Mouse (Mus musculus) ES-E14 (cell line): ENCODE data around the gene Mmp20. TPM values are rescaled to one million over a fixed set of nuclear protein-coding genes. Genes with fewer than 3 reads are reported as not detected.
A peak's percentile ranks its signal among the peaks of the same experiment; 100 is the strongest.

Source experiments
- DNase-seq: peaks from one replicate; pipeline ENCODE4 v3.0.0-alpha.2; 2013; ENCODE audit warnings: low read depth, low spot score
- H3K27ac ChIP-seq: 2 replicates; pipeline ENCODE4 v1.5.1; 2012; ENCODE audit warnings: low read depth, mild to moderate bottlenecking, low read length, moderate library complexity, mixed read lengths; ENCODE audit not compliant: poor library complexity, insufficient read depth, severe bottlenecking
- H3K36me3 ChIP-seq: 2 replicates; pipeline ENCODE4 v1.6.1; 2012; ENCODE audit warnings: mild to moderate bottlenecking, low read length, moderate library complexity, mixed read lengths; ENCODE audit not compliant: control insufficient read depth, poor library complexity, insufficient read depth, severe bottlenecking
- H3K4me1 ChIP-seq, 2 experiments: fragments of 150-350 bp in 1 of 2; sonication (generic) in 1 of 2; 2 replicates each; pipeline ENCODE4 v1.6.1; 2012; ENCODE audit warnings: low read length in 2 of 2, mild to moderate bottlenecking in 1 of 2, mixed read lengths in 1 of 2; ENCODE audit not compliant: control insufficient read depth in 2 of 2, insufficient read depth in 2 of 2, poor library complexity in 1 of 2
- H3K4me3 ChIP-seq, 2 experiments: fragments of 150-350 bp in 1 of 2; sonication (generic) in 1 of 2; 2 replicates each; pipeline ENCODE4 v1.5.1; 2012; ENCODE audit warnings: low read length in 2 of 2, low read depth in 1 of 2, mild to moderate bottlenecking in 1 of 2, mixed read lengths in 1 of 2; ENCODE audit not compliant: insufficient read depth in 1 of 2, poor library complexity in 1 of 2, severe bottlenecking in 1 of 2
- H3K9ac ChIP-seq: 2 replicates; pipeline ENCODE4 v1.6.1; 2012; ENCODE audit warnings: low read depth, mild to moderate bottlenecking, low read length, mixed read lengths; ENCODE audit not compliant: poor library complexity, insufficient read depth, severe bottlenecking
- H3K9me3 ChIP-seq: fragments of 150-350 bp; sonication (generic); 2 replicates; pipeline ENCODE4 v1.6.1; 2012; ENCODE audit warnings: low read depth, mild to moderate bottlenecking, low read length; ENCODE audit not compliant: control insufficient read depth, insufficient read depth
- CHD2 ChIP-seq: IDR thresholded peaks from 2 replicates; pipeline ENCODE4 v1.6.1; 2014; ENCODE audit warnings: mild to moderate bottlenecking, low read depth, low read length, inconsistent platforms
- HCFC1 ChIP-seq: IDR thresholded peaks from 2 replicates; pipeline ENCODE4 v1.6.1; 2012; ENCODE audit warnings: low read length, inconsistent platforms, borderline replicate concordance; ENCODE audit not compliant: insufficient read depth
- MAFK ChIP-seq: IDR thresholded peaks from 2 replicates; pipeline ENCODE4 v1.6.1; 2014; ENCODE audit warnings: mild to moderate bottlenecking, low read depth, low read length, inconsistent platforms; ENCODE audit not compliant: insufficient read depth
- ZC3H11A ChIP-seq: IDR thresholded peaks from 2 replicates; pipeline ENCODE4 v1.6.1; 2012; ENCODE audit warnings: low read depth, mild to moderate bottlenecking, inconsistent platforms, low read length, borderline replicate concordance
- ZNF384 ChIP-seq: IDR thresholded peaks from 2 replicates; pipeline ENCODE4 v1.6.1; 2012; ENCODE audit warnings: low read depth, low read length, inconsistent platforms
- in situ Hi-C, 2 experiments: fragments of 600-800 bp; cut with MboI; formaldehyde crosslinking; loops; one replicate each; pipeline ENCODE4 v1.15.1; 2025; ENCODE audit warnings: low sequenced_read_pairs in 2 of 2, inconsistent platforms in 1 of 2; ENCODE audit not compliant: unreplicated experiment in 2 of 2
- total RNA-seq: library from RNA; depleted of rRNA; stranded (reverse); fragments of 300-350 nt; gene quantifications from 2 replicates; pipeline ENCODE4 v1.2.3, GENCODE M21; 2012

Mmp20 gene
- total RNA-seq, 1 experiment: 0.18 TPM

DNA sequence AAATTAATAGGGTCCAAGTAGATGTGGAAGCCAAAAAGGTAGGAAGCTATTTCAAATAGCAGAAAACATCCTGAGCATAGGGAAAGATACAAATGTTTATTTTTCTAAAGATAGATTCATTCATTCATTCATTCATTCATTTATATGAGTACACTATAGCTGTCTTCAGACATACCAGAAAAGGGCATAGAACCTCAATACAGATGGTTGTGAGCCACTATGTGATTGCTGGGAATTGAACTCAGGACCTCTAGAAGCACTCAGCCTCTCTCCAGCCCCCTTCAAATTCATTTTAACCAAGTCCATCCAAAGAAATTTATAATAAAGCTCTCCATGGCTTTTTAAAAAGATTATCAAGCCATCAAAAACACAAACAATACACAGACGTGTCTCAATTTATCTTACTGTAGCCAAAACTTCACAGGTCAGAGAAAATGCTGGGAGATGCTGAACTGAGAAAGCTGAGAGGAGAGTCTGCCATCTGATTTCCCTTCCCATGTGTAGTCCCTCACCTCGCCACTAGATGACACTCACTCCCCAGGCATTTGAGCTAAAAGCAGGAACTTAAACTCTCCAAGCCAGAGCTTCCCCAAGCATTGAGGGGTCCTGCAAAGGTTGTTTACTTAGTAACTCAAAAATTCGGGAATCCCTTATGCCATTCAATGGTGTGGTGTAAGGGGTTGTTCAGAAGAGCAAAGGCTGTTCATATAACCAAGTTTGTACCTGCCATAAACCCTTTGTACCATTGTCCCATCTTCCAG, 24.9 kb upstream of the Mmp20 start:
- peak; percentile 99 for TF ChIP-seq ZC3H11A
- TF ChIP-seq CHD2: no peak
- Histone ChIP-seq H3K4me1 (no peaks in the 10 kb centered on the region), H3K9ac (no peak overlapping the region), H3K9me3 (no peaks in the 10 kb centered on the region), H3K36me3 (no peaks in the 10 kb centered on the region), H3K27ac (no peak overlapping the region), H3K4me3 (no peak overlapping the region)
- DNase-seq: peak; percentile 67
- in situ Hi-C loops: loop anchor here in 1 of 2 experiments (10.0 kb wide), 1 partner anchor 252 kb away; no protein-coding TSS in a partner anchor

GRCm38 (mm10) chr9:7604005-7604404, 24.0 kb upstream of the Mmp20 start:
- DNase-seq: no peak

GRCm38 (mm10) chr9:7605638-7606037, 22.4 kb upstream of the Mmp20 start:
- no peak for DNase-seq
- TF ChIP-seq ZNF384 (no peak), ZC3H11A (no peak), MAFK (no peak), CHD2 (no peak), HCFC1 (no peak)
- H3K9me3 ChIP-seq: 0 out of 2 replicates have a peak, but pooled peaks cover 2% of the 10 kb centered on the region
- no peak overlapping the region for H3K27ac ChIP-seq
- no peaks in the 10 kb centered on the region for H3K36me3 ChIP-seq
- H3K4me3 ChIP-seq: no peak overlapping the region
- in situ Hi-C loops: loop anchor here in 1 of 2 experiments (10.0 kb wide), 1 partner anchor 249 kb away; no protein-coding TSS in a partner anchor
- no peaks in the 10 kb centered on the region for H3K4me1 ChIP-seq
- H3K9ac ChIP-seq: no peak overlapping the region

More at GRCm38 (mm10) chr9:7604005-7604404, 24.0 kb upstream of the Mmp20 start:
- TF ChIP-seq MAFK: no peak
- TF ChIP-seq ZNF384: no peak
- in situ Hi-C loops: loop anchor here in 1 of 2 experiments (10.0 kb wide), 1 partner anchor 251 kb away; no protein-coding TSS in a partner anchor
- no peaks in the 10 kb centered on the region for H3K36me3 ChIP-seq
- H3K9me3 ChIP-seq: no peaks in the 10 kb centered on the region
- H3K27ac ChIP-seq: no peak overlapping the region
- H3K4me1 ChIP-seq: no peaks in the 10 kb centered on the region
- H3K4me3 ChIP-seq: no peak overlapping the region
- H3K9ac ChIP-seq: no peak overlapping the region

DNA sequence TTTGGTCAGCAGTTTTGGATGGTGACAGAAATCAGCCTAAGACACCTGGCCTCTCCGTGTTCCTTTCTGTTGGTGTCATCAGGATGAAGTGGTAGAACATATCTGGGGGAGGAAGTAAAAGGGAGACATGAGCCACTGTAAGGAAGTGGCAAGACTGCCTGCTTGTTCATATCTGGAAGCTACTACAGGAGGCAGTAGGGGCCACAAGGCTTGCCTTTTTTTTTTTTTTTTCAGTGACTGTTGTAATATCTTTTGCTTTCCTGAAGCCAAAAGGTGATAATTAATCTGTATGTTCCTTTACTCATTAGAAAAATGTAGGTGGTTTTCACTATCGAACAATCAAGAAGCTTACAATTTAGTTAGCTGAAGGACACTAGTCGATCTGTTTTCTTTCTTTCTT, 5.4 kb upstream of the Mmp20 start:
- DNase-seq: no peak
- Histone ChIP-seq H3K9me3 (no peaks in the 10 kb centered on the region), H3K9ac (no peak overlapping the region), H3K36me3 (no peaks in the 10 kb centered on the region), H3K4me1 (no peaks in the 10 kb centered on the region), H3K27ac (no peak overlapping the region), H3K4me3 (no peak overlapping the region)
- TF ChIP-seq ZC3H11A: no peak
- in situ Hi-C loops: no loop called here

- no peaks in the 10 kb centered on the region for H3K36me3 ChIP-seq
- H3K9ac ChIP-seq: no peak overlapping the region
- no peaks in the 10 kb centered on the region for H3K9me3 ChIP-seq
- TF ChIP-seq ZNF384: no peak
- no peak for TF ChIP-seq HCFC1
- no peak for TF ChIP-seq MAFK
- no peak for TF ChIP-seq CHD2
- no peak for TF ChIP-seq ZC3H11A
- peaks cover 2 to 4% of the 10 kb centered on the region in 2 experiments; a peak in 3 of 4 replicates for H3K4me1 ChIP-seq
- no peak overlapping the region; the same call in 1 of the 2 replicates for H3K27ac ChIP-seq
- in situ Hi-C loops: no loop called here
- no peak overlapping the region for H3K4me3 ChIP-seq
- peak; percentile 80 for DNase-seq
Observed at GRCm38 (mm10) chr9:7633936-7634335, 5.9 kb downstream of the Mmp20 start.
